Mouse (Mus musculus): ENCODE data around the gene Poldip3.

GRCm38 (mm10) chr15:83155672-83156419, 6.7 kb upstream of the Poldip3 start:
- TF ChIP-seq CTCF (conservative IDR thresholded peaks at IDR 0.05 in 1 of 2, IDR thresholded peaks at IDR 0.05 in 1 of 2; ENCODE audit: low read depth in 2 of 2, low read length in 2 of 2): no peak
- TF ChIP-seq EP300 (IDR thresholded peaks at IDR 0.05; ENCODE audit: low read length): no peak; the same call in 1 of the 2 replicates
- no peak for TF ChIP-seq PAX5 (IDR thresholded peaks at IDR 0.05; ENCODE audit: low read length)
- TF ChIP-seq CHD2 (IDR thresholded peaks at IDR 0.05; ENCODE audit: low read length): no peak

Measured in CH12.LX (cell line).